Mouse (Mus musculus): ENCODE measurements around the gene Hdac6. TPM values are rescaled to one million over a fixed set of nuclear protein-coding genes. Genes with fewer than 3 reads are reported as not detected.

Gene Hdac6
- total RNA-seq (2023) = 15.9 to 26.0 TPM (median 21.4 TPM) in 4 replicates

GRCm38 (mm10) chrX:7947108-7947899 lies at the start of gene Hdac6:
Hdac6 (minus strand) TSS chrX:7947889.

GRCm38 (mm10) chrX:7977892-7978291 lies 30.2 kb upstream of the Hdac6 start, which contains the start of gene Gata1:
Gata1 (minus strand) TSS chrX:7978071.

GRCm38 (mm10) chrX:7928270-7928790 lies 19.4 kb downstream of the Hdac6 start, which contains the start of gene Eras:
Eras (minus strand) TSS chrX:7928607.

GRCm38 (mm10) chrX:7919601-7920383 lies 27.9 kb downstream of the Hdac6 start, which contains the start of gene Pcsk1n:
Pcsk1n (plus strand) TSS chrX:7919822.

GRCm38 (mm10) chrX:7909242-7909641 lies 38.4 kb downstream of the Hdac6 start, which contains the start of gene Gm10490:
Gm10490 (plus strand) TSS chrX:7909542.

GRCm38 (mm10) chrX:7907735-7908134 lies 40.0 kb downstream of the Hdac6 start, which contains the start of gene Gm10491:
Gm10491 (minus strand) TSS chrX:7907835.

GRCm38 (mm10) chrX:7898880-7899874 lies 48.5 kb downstream of the Hdac6 start, which contains the start of the genes Pqbp1 and Timm17b:
Pqbp1 (minus strand) TSS chrX:7899269.
Timm17b (plus strand) TSS chrX:7899357.

GRCm38 (mm10) chrX:7883841-7884567 lies 63.7 kb downstream of the Hdac6 start, which contains the start of gene Slc35a2:
Slc35a2 (plus strand) TSS chrX:7884028.

Other genes with a start within 250 kb of the Hdac6 start
- 58.2 to 89.6 TPM (median 70.2 TPM) in 4 replicates for gene Wdr45, start 233.6 kb downstream of the Hdac6 start, total RNA-seq (2023)
- gene Gm45208, start 225.6 kb downstream of the Hdac6 start, total RNA-seq (2023) = not detected in 4 replicates
- gene Praf2, start 219.4 kb downstream of the Hdac6 start, total RNA-seq (2023) = 9.6 to 13.9 TPM (median 12.0 TPM) in 4 replicates
- gene Ccdc120, start 197.0 kb downstream of the Hdac6 start, total RNA-seq (2023) = not detected in 4 replicates
- 26.2 to 36.6 TPM (median 32.7 TPM) in 4 replicates for gene Tfe3, start 185.3 kb downstream of the Hdac6 start, total RNA-seq (2023)
- 277 to 286 TPM (median 284 TPM) in 4 replicates for gene Gripap1, start 158.1 kb downstream of the Hdac6 start, total RNA-seq (2023)
- 1.5 to 2.4 TPM (median 1.9 TPM) in 4 replicates for gene Kcnd1, start 125.6 kb downstream of the Hdac6 start, total RNA-seq (2023)
- 168 to 185 TPM (median 181 TPM) in 4 replicates for gene Otud5, start 106.5 kb downstream of the Hdac6 start, total RNA-seq (2023)
- gene Pim2, start 69.6 kb downstream of the Hdac6 start, total RNA-seq (2023) = 36.0 to 41.3 TPM (median 37.2 TPM) in 4 replicates
- 28.8 to 38.6 TPM (median 35.1 TPM) in 4 replicates for gene Slc35a2, start 63.9 kb downstream of the Hdac6 start, total RNA-seq (2023)
- gene Pqbp1, start 48.6 kb downstream of the Hdac6 start, total RNA-seq (2023) = 126 to 133 TPM (median 129 TPM) in 4 replicates
- 38.8 to 55.7 TPM (median 51.5 TPM) in 4 replicates for gene Timm17b, start 48.5 kb downstream of the Hdac6 start, total RNA-seq (2023)
- not detected in 4 replicates for gene Gm10491, start 40.1 kb downstream of the Hdac6 start, total RNA-seq (2023)
- 2.1 TPM in 1 of 4 replicates, not detected in the others for gene Gm10490, start 38.3 kb downstream of the Hdac6 start, total RNA-seq (2023)
- not detected in 4 replicates for gene Pcsk1n, start 28.1 kb downstream of the Hdac6 start, total RNA-seq (2023)
- not detected in 4 replicates for gene Eras, start 19.3 kb downstream of the Hdac6 start, total RNA-seq (2023)
- gene Gata1, start 30.2 kb upstream of the Hdac6 start, total RNA-seq (2023) = not detected in 4 replicates
- not detected in 4 replicates for gene Glod5, start 70.6 kb upstream of the Hdac6 start, total RNA-seq (2023)
- 25.6 to 28.5 TPM (median 27.7 TPM) in 4 replicates for gene Suv39h1, start 126.9 kb upstream of the Hdac6 start, total RNA-seq (2023)
- 123 to 128 TPM (median 127 TPM) in 4 replicates for gene Was, start 142.6 kb upstream of the Hdac6 start, total RNA-seq (2023)
- 32.4 to 39.9 TPM (median 35.9 TPM) in 4 replicates for gene Wdr13, start 185.0 kb upstream of the Hdac6 start, total RNA-seq (2023)
- gene Rbm3, start 198.0 kb upstream of the Hdac6 start, total RNA-seq (2023) = 695 to 785 TPM (median 740 TPM) in 4 replicates
- 19.7 to 22.6 TPM (median 20.8 TPM) in 4 replicates for gene Tbc1d25, start 228.3 kb upstream of the Hdac6 start, total RNA-seq (2023)
- 23.1 to 33.3 TPM (median 30.1 TPM) in 4 replicates for gene Ebp, start 245.6 kb upstream of the Hdac6 start, total RNA-seq (2023)